Mouse (Mus musculus) lung, postnatal 0 days (tissue): ENCODE data around the gene Adgrb3. TPM values are rescaled to one million over a fixed set of nuclear protein-coding genes. Genes with fewer than 3 reads are reported as not detected.
A peak's percentile ranks its signal among the peaks of the same experiment; 100 is the strongest.

Source experiments
- ATAC-seq: fragments of 200-750 bp; cut with Nextera tagmentation; 2 replicates; pipeline ENCODE4 v1.8.0; 2017; ENCODE audit warnings: moderate library complexity
- DNase-seq: peaks from one replicate; pipeline ENCODE4 v3.0.0-alpha.2; 2016; ENCODE audit warnings: low spot score
- H3K27ac ChIP-seq: fragments of 300-500 bp; sonication (generic); 2 replicates; pipeline ENCODE4 v1.5.1; 2014; ENCODE audit warnings: antibody characterized with exemption, mild to moderate bottlenecking, low read length, mixed read lengths
- H3K27me3 ChIP-seq: fragments of 300-500 bp; sonication (generic); replicated peaks from 2 replicates; pipeline ENCODE4 v1.6.1; 2014; ENCODE audit warnings: low read length, mixed read lengths; ENCODE audit not compliant: insufficient read depth
- H3K36me3 ChIP-seq: fragments of 300-500 bp; sonication (generic); 2 replicates; pipeline ENCODE4 v1.6.1; 2014; ENCODE audit warnings: low read length, mixed read lengths; ENCODE audit not compliant: insufficient read depth
- H3K4me1 ChIP-seq: fragments of 300-500 bp; sonication (generic); 2 replicates; pipeline ENCODE4 v1.6.1; 2014; ENCODE audit warnings: antibody characterized with exemption, low read depth, low read length, mixed read lengths; ENCODE audit not compliant: insufficient read depth
- H3K4me2 ChIP-seq: fragments of 300-500 bp; sonication (generic); replicated peaks from 2 replicates; pipeline ENCODE4 v1.6.1; 2014; ENCODE audit warnings: low read depth, mild to moderate bottlenecking, low read length, moderate library complexity, mixed read lengths
- H3K4me3 ChIP-seq: fragments of 300-500 bp; sonication (generic); 2 replicates; pipeline ENCODE4 v1.5.1; 2014; ENCODE audit warnings: low read depth, low read length
- H3K9ac ChIP-seq: fragments of 300-500 bp; sonication (generic); replicated peaks from 2 replicates; pipeline ENCODE4 v1.6.1; 2014; ENCODE audit warnings: low read depth, mild to moderate bottlenecking
- H3K9me3 ChIP-seq: fragments of 300-500 bp; sonication (generic); 2 replicates; pipeline ENCODE4 v1.6.1; 2016; ENCODE audit warnings: low read length, mixed read lengths
- CTCF ChIP-seq: IDR thresholded peaks from 2 replicates; pipeline ENCODE4 v1.5.1; 2016; ENCODE audit warnings: antibody characterized with exemption, mild to moderate bottlenecking
- EP300 ChIP-seq: IDR thresholded peaks from 2 replicates; pipeline ENCODE4 v1.6.1; 2016; ENCODE audit warnings: antibody characterized with exemption, mild to moderate bottlenecking, control low read depth
- WGBS: fragments of 180-500 bp; shearing (Covaris S2); extraction: QIAGEN DNeasy Blood & Tissue Kit; methylation state at CpG from one replicate; pipeline ENCODE4 v1.1.7; 2014; 5-methylcytosine and 5-hydroxymethylcytosine counted together
- polyA plus RNA-seq: library from polyadenylated mRNA; unstranded; fragments of >200 nt; fragmentation: Nextera tagmentation; extraction: Ambion mirVana; gene quantifications from 2 replicates; pipeline ENCODE4 v1.2.1, GENCODE M21; 2015

Adgrb3 gene
- polyA plus RNA-seq, 1 experiment from 2014 or later = 0.05 TPM

- WGBS = 7% methylated on average over 15 of the region's 15 CpGs
- H3K4me3 ChIP-seq = peak overlapping the region; percentile 41
These were observed 1.4 kb upstream of the Adgrb3 start for GRCm38 (mm10) chr1:25830757-25831520.

GRCm38 (mm10) chr1:25829921-25830751 is 629 bp upstream of the Adgrb3 start:
- Histone ChIP-seq H3K4me2 (peak overlapping the region; percentile 82), H3K9ac (no peak overlapping the region), H3K27me3 (peaks cover 9% of the 10 kb centered on the region), H3K27ac (no peak overlapping the region), H3K4me1 (no peaks in the 10 kb centered on the region), H3K9me3 (no peaks in the 10 kb centered on the region), H3K36me3 (no peaks in the 10 kb centered on the region), H3K4me3 (peak overlapping the region; percentile 41)
- no peak for TF ChIP-seq EP300
- TF ChIP-seq CTCF = no peak
- DNase-seq (peak; percentile 9), ATAC-seq (0 out of 2 replicates have a peak, but pooled peaks have one; percentile 11)
- 1% methylated on average over 18 of the region's 99 CpGs for WGBS

More at GRCm38 (mm10) chr1:25830757-25831520, 1.4 kb upstream of the Adgrb3 start:
- Histone ChIP-seq H3K9me3 (no peaks in the 10 kb centered on the region), H3K36me3 (no peaks in the 10 kb centered on the region), H3K27ac (no peak overlapping the region), H3K9ac (no peak overlapping the region), H3K4me2 (peak overlapping the region; percentile 82; the same call in 1 of the 2 replicates), H3K4me1 (no peaks in the 10 kb centered on the region), H3K27me3 (peaks cover 9% of the 10 kb centered on the region)
- DNase-seq = no peak
- no peak for TF ChIP-seq CTCF
- no peak for TF ChIP-seq EP300
- ATAC-seq = no peak

- no peak for TF ChIP-seq CTCF
- no peak for TF ChIP-seq EP300
- no peak overlapping the region for H3K27ac ChIP-seq
- H3K36me3 ChIP-seq = no peaks in the 10 kb centered on the region
- no peaks in the 10 kb centered on the region for H3K9me3 ChIP-seq
- 65% methylated on average over 9 of the region's 9 CpGs for whole genome bisulfite sequencing
- no peak overlapping the region for H3K4me2 ChIP-seq
- H3K27me3 ChIP-seq = peaks cover 9% of the 10 kb centered on the region
- no peaks in the 10 kb centered on the region for H3K4me1 ChIP-seq
- no peak overlapping the region for H3K4me3 ChIP-seq
- no peak overlapping the region for H3K9ac ChIP-seq
- DNase-seq (no peak), ATAC-seq (no peak)
These were observed 1.3 kb downstream of the Adgrb3 start for GRCm38 (mm10) chr1:25828071-25828755.

- no peak for ATAC-seq
- Histone ChIP-seq H3K9me3 (no peaks in the 10 kb centered on the region), H3K9ac (no peak overlapping the region), H3K36me3 (no peaks in the 10 kb centered on the region), H3K27me3 (peaks cover 9% of the 10 kb centered on the region), H3K27ac (no peak overlapping the region), H3K4me3 (no peak overlapping the region), H3K4me1 (no peaks in the 10 kb centered on the region), H3K4me2 (no peak overlapping the region)
- WGBS = 59% methylated on average over 9 of the region's 9 CpGs
- TF ChIP-seq CTCF (no peak), EP300 (no peak)
- DNase-seq = no peak
These were observed 2.1 kb downstream of the Adgrb3 start for GRCm38 (mm10) chr1:25827436-25827835.

GRCm38 (mm10) chr1:25826771-25827170 is 2.7 kb downstream of the Adgrb3 start:
- DNase-seq (no peak), ATAC-seq (no peak)
- Histone ChIP-seq H3K36me3 (no peaks in the 10 kb centered on the region), H3K4me3 (no peak overlapping the region), H3K4me1 (no peaks in the 10 kb centered on the region), H3K9me3 (no peaks in the 10 kb centered on the region), H3K4me2 (no peak overlapping the region), H3K27ac (no peak overlapping the region), H3K9ac (no peak overlapping the region), H3K27me3 (peaks cover 9% of the 10 kb centered on the region)
- TF ChIP-seq CTCF (no peak; the same call in 1 of the 2 replicates), EP300 (no peak)
- WGBS = 14% methylated on average over 7 of the region's 7 CpGs

- DNase-seq = no peak
- Histone ChIP-seq H3K9me3 (no peaks in the 10 kb centered on the region), H3K27ac (no peak overlapping the region), H3K9ac (no peak overlapping the region), H3K27me3 (no peaks in the 10 kb centered on the region; the same call in none of the 2 replicates), H3K36me3 (no peaks in the 10 kb centered on the region), H3K4me3 (no peak overlapping the region), H3K4me1 (no peaks in the 10 kb centered on the region), H3K4me2 (no peak overlapping the region)
- TF ChIP-seq EP300 (no peak), CTCF (no peak)
- no peak for ATAC-seq
- 36% methylated on average over 4 of the region's 4 CpGs for WGBS
These were observed 4.9 kb downstream of the Adgrb3 start for GRCm38 (mm10) chr1:25824626-25825025.
